Mouse (Mus musculus): ENCODE results near the gene Adm2.

DNA sequence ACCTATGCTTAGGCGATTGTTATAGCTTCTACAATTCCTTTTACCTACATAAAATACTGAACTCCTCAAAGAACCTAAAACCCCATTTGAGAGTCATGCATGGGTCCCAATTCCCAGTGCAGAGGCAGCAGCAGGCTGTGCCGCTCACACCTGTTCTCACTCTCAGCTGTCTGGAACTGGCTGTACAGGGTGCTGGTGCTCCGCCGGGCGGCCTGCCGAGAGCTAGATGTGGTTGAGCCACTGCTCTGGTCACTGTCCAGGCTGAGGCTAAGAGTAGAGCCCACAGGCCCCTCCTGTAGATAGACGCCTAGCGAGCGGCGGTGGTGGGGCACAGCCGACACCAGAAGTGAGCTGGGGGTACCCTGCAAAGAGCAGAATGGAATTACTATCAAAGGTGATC, 33.1 kb upstream of the Adm2 start:
- TF ChIP-seq POLR2A (IDR thresholded peaks at IDR 0.05; ENCODE audit: low read depth, low read length) = no peak
- TF ChIP-seq CTCF (IDR thresholded peaks at IDR 0.05; ENCODE audit: extremely low read depth, insufficient read depth, insufficient read length, insufficient replicate concordance) = no peak
